Mouse (Mus musculus): ENCODE data around the gene Mogat2. TPM values are rescaled to one million over a fixed set of nuclear protein-coding genes. Genes with fewer than 3 reads are reported as not detected.
A peak's percentile ranks its signal among the peaks of the same experiment; 100 is the strongest.

The Mogat2 gene
- not detected for total RNA-seq (2021)
- long read RNA-seq, experiment 1 = 0 reads
- long read RNA-seq, experiment 2 = 0 reads

GRCm38 (mm10) chr7:99238417-99238816, at the start of gene Mogat2:
TSS of gene Mogat2 (minus strand) at chr7:99238619.
- intact Hi-C loops (cut with DNase I) = no loop called here
- no peak for DNase-seq

GRCm38 (mm10) chr7:99287287-99287686, 48.9 kb upstream of the Mogat2 start:
- intact Hi-C loops (cut with DNase I) = no loop called here

GRCm38 (mm10) chr7:99279586-99279985, 41.2 kb upstream of the Mogat2 start:
- intact Hi-C loops (cut with DNase I) = no loop called here

More at GRCm38 (mm10) chr7:99287287-99287686, 48.9 kb upstream of the Mogat2 start:
- DNase-seq = no peak

DNA sequence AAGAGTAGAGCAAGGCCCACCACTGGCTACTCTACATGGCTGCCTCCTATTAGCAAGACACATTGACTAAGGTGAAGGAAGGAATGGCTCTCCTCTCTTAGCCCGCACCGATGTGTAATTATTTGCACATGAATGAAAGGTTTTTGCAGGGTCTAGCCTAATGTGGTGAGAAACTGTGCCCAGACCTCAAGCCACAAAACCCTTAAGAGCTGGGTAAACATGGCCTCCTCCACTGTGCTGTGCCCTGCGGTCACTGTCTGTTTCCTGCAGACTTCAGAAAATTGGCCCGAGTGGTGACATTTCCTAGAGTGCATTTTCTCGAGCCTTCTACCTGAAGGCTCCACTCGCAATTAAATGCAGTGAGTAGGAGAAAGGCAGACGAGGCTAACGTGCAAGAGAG, 39.9 kb upstream of the Mogat2 start:
- intact Hi-C loops (cut with DNase I) = no loop called here
- DNase-seq = no peak

More at GRCm38 (mm10) chr7:99279586-99279985, 41.2 kb upstream of the Mogat2 start:
- no peak for DNase-seq

- intact Hi-C loops (cut with DNase I) = no loop called here
- DNase-seq = no peak
Measured at GRCm38 (mm10) chr7:99276679-99277078, 38.3 kb upstream of the Mogat2 start.

DNA sequence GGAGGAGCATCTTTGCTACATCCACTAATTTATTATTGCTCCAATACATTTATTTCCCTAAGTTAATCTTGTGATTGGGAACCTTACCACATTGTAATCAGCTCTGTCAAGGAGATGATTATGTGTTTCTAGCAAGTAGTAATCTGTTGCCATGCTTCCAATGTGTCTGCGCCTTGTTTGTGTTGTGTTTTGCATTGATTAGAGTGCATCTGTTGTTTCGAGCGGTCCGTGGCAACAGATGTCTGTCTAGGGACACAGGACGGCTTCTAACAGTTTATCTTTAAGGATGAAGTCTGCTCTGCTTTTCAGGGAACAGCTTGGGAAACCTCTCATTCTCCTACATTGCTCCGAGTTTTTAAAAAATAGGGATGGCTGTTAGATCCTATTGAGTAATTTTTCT, 36.7 kb upstream of the Mogat2 start:
- intact Hi-C loops (cut with DNase I) = no loop called here
- no peak for DNase-seq

DNA sequence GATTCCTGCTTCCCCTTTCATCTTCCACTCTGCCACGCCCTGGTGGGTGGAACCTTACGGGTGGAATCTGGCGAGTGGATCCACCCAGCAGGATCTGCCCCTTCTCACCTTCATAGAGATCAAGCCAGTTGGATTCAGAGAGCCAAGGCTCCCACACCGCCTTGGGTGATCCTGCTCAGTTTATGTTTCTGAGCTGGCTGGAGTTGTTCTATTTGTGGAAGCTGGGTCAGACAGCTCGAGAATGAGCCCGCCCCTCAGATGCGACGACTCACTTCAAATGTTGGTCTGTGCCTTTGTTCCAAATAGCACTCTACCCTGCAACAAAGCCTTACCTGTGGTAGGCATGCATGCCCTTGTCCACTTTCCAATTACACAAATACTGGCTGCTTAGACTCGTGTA, 33.2 kb upstream of the Mogat2 start:
- intact Hi-C loops (cut with DNase I) = no loop called here
- peak in 1 of 2 experiments; percentile 11 for DNase-seq

DNA sequence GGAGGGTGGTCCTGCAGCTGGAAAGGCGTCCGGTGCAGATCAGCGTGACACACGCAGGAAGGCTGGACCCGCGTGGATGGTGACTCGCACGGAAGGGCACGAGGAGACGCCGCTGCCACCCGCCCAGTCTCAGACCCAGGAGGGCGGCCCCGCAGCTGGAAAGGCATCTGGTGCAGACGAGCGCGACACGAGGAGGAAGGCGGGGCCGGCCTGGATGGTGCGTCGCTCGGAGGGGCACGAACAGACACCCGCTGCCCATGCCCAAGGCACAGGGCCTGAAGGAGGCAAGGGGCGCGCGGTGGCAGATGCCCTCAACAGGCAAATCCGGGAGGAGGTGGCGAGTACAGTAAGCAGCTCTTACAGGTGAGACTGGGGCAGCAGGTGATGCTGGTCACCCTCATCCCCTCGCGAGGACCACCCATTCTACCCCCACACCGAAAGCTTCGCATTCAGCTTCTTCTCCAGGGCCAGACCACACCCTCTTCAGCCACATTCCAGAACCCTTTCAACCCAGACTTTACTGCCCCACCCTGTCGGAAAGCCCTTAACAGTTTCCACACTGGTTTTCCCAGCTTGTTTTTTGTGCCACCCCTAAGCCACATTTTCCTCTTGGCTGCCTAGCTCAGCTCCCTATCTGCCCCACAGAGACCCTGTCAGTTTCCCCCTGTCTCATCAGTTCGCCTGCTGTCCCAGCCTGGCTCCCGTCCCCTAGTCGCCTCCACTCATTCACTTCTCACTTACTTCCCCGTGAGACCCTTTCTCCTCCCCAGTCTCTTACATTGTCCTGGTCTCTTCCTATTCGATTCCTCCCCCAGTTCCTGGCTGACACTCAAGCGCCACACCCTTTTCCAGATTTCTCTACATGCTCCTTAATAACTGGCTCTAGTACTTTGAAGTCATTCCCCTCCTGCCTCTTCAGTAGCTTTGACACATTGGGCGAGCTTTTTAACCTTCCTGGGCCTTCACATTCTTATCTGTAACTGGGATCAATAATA, 30.8 kb upstream of the Mogat2 start:
- peak; percentile 18 to 31 for DNase-seq
- intact Hi-C loops (cut with DNase I) = no loop called here

GRCm38 (mm10) chr7:99268506-99268900, 30.1 kb upstream of the Mogat2 start:
- DNase-seq = no peak
- intact Hi-C loops (cut with DNase I) = no loop called here

- DNase-seq = peak; percentile 71 to 74
- intact Hi-C loops (cut with DNase I) = no loop called here
Measured at GRCm38 (mm10) chr7:99267897-99268505, 29.6 kb upstream of the Mogat2 start.

DNA sequence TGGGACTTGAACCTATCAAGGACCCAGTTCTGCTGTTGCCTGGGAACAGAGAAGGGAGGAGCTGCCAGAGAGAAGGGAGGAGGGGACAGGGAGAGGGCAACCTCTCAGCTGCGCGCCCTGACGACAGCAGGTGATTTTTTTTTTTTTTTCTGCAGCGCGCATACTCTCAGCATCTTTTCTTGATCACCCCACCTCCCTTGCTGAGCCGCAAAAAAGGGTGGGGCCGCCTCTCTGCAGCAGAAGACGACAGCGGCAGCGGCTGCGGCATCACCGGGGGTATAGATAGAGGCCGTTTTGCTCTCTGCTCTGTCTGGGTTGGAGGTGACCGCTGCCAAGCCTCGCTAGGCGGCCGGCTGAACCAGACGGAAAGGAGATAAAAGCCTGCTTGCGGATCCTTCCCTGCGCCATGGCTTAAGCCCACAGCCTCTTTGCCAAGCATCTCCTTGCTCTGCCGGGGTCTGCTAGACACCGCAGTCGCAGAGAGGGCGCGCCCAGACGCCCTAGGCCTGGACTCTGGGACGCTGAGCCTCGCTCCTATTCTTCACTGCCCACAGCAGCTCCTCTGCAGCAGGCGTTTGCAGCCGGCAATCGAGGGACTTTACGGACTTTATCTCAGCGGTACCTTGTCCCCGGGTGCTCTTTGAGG, 29.0 kb upstream of the Mogat2 start, which contains the start of gene Map6:
Gene Map6, plus strand, starts transcription at position 197 of the 646 bp plus-strand sequence.
- DNase-seq = no peak
- intact Hi-C loops (cut with DNase I) = no loop called here

DNA sequence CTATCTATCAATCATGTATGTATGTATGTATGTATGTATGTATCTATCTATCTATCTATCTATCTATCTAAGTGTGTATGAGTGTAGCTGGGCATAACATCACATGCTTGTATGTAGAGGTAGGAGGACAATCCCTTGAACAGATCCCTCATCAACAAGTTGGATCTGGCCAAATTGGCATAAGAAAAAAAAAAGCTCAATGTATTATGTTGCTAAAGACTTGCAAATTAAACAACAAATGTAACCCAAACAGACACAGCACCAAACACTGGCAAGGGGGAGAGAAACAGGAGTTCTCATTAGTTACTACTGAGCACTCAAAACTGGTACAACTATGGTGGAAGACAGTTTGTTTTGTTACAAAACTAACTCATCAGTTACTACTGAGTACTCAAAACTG, 26.2 kb upstream of the Mogat2 start:
- intact Hi-C loops (cut with DNase I) = no loop called here

DNA sequence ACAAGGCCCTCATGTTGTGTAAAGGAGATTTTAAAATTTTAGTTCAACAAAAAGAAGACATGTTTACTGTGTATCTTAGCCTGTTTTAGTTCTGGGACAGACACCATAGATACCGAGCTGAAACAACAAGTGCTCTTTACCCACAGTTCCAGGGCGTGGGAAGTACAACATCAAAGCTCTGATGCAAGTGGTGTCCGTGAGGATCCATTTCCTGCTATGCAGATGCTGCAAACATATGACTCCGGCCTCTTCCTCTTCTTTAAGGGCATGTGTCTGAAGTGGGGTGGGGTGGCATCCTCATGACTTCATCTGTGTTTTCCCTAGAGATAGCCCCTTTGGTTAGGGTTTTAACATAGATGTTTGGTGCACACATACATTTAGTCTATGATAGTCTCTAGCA, 25.1 kb upstream of the Mogat2 start:
- DNase-seq = no peak

More for the DNA sequence above, 26.2 kb upstream of the Mogat2 start:
- no peak for DNase-seq

GRCm38 (mm10) chr7:99261900-99262299, 23.5 kb upstream of the Mogat2 start:
- intact Hi-C loops (cut with DNase I) = no loop called here
- DNase-seq = no peak

More for the DNA sequence above, 25.1 kb upstream of the Mogat2 start:
- intact Hi-C loops (cut with DNase I) = no loop called here

GRCm38 (mm10) chr7:99255006-99255405, 16.6 kb upstream of the Mogat2 start:
- intact Hi-C loops (cut with DNase I) = no loop called here

DNA sequence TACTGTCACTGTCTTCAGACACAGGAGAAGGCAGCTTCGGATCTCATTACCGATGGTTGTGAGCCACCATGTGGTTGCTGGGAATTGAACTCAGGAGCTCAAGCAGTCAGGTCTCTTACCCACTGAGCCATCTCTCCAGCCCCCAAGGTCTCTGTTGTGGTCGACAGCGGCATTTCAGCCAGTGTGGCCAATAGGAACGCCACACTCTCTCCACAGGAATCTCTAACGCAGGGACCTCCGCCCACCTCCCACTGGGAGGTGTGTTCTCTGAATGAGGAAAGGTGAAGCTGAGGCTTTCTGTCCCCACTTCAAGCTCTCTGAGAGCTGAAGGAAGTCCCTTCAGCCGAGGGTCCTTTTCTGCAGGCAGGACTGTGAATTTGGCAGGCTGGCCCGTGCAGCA, 12.0 kb upstream of the Mogat2 start:
- intact Hi-C loops (cut with DNase I) = no loop called here
- DNase-seq = no peak

More at GRCm38 (mm10) chr7:99255006-99255405, 16.6 kb upstream of the Mogat2 start:
- DNase-seq = no peak

DNA sequence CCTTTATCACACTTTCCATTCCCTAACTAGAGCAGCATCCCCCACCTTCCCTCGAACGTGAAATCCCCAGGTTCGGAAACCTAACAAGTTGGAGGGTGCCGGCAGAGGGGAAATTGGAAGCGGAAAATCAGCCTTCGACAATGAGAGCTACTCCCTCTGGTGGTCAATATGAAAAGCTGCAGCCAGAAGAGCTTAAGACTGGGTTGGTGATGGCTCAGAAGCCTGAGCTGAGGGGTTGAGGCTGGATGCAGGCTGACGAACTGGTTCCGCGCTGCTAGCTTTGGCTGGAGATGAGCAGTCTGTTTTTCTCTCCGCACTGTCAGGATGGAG, 11.1 kb upstream of the Mogat2 start:
- peak; percentile 27 to 62 for DNase-seq
- intact Hi-C loops (cut with DNase I) = no loop called here

GRCm38 (mm10) chr7:99248906-99249581, 10.6 kb upstream of the Mogat2 start:
- intact Hi-C loops (cut with DNase I) = no loop called here
- no peak for DNase-seq

DNA sequence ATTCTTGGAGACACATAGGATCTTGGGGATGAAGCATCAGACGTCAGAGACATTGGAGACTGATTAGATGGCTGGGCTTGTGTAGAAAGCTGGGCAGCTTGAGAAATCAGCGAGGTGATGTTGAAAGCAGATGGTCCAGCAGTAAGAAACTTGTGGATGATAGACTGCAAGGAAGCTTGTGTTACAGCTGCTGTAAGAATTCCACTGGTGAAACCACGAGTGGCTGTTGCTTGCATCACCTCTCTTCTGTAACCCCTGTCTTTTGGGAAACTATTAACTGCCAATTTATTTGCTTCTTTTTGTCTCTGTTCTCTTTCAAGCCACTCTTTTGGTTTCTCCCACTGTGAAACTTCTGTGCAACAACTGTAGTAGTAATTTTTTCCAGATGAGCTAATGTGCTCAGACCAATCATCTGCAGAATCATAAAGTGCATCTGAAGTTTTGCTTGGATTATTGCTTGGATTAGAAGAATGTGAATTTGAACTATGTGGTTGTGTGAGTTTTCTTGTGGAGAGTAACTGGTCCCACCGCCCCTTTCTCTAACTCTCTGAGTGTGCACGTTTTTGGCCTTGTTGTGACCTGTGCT, 9.8 kb upstream of the Mogat2 start:
- DNase-seq = no peak
- intact Hi-C loops (cut with DNase I) = no loop called here

- intact Hi-C loops (cut with DNase I) = no loop called here
- no peak for DNase-seq
Measured at GRCm38 (mm10) chr7:99242097-99242496, 3.7 kb upstream of the Mogat2 start.
